Mouse (Mus musculus): Measurements from ENCODE around the gene Asic5. TPM values are rescaled to one million over a fixed set of nuclear protein-coding genes. Genes with fewer than 3 reads are reported as not detected.

Gene Asic5
- 0.08 and 0.20 TPM in 2 replicates for polyA plus RNA-seq (2012; rRNA removed)

- Histone ChIP-seq H3K27ac (ENCODE audit: control insufficient read depth, insufficient read depth, low read length) (no peak within 1 kb of the TSS), H3K4me1 (replicated peaks; ENCODE audit: control insufficient read depth, insufficient read depth, low read length) (no peaks in the 10 kb centered on the region), H3K4me3 (ENCODE audit: control insufficient read depth, insufficient read depth, low read length) (no peak within 1 kb of the TSS), H3K36me3 (ENCODE audit: control insufficient read depth, insufficient read depth, low read length) (no peaks in the 10 kb centered on the region), H3K27me3 (ENCODE audit: control insufficient read depth, insufficient read depth, low read length) (no peaks in the 10 kb centered on the region)
- TF ChIP-seq POLR2A (IDR thresholded peaks at IDR 0.05; ENCODE audit: control insufficient read depth, extremely low read depth, insufficient read depth, low read length, poor library complexity) (no peak), CTCF (IDR thresholded peaks at IDR 0.05; ENCODE audit: borderline replicate concordance, control insufficient read depth, extremely low read depth, insufficient read depth, low read length, poor library complexity) (no peak)
- no peak for DNase-seq
- 96% methylated on average over 5 of the region's 5 CpGs for WGBS
These were observed at the start of gene Asic5 for GRCm38 (mm10) chr3:81981990-81982389. TSS of gene Asic5 (plus strand) at chr3:81982290.

DNA sequence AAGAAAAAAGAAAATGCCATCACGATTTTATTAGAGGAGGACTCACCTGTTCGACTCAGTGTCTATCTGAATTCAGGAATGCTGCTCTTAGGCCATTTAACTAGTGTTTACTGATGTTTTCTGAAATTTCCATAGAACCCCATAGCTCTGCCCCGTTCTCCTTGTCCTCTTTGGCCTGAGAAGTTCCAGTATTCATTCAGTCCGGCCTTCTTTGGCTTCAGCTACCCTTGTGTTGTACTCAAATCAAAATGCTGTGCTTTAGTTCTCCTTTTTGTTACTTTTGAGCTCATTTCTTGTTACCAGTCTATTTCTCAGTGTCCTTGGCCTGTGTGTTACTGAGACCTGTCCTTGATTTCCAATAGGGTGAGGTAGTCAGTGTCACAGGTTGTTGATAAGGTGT, 48.7 kb upstream of the Asic5 start:
- TF ChIP-seq CTCF (IDR thresholded peaks at IDR 0.05; ENCODE audit: borderline replicate concordance, control insufficient read depth, extremely low read depth, insufficient read depth, low read length, poor library complexity) (no peak), POLR2A (IDR thresholded peaks at IDR 0.05; ENCODE audit: control insufficient read depth, extremely low read depth, insufficient read depth, low read length, poor library complexity) (no peak)
- H3K36me3 ChIP-seq (ENCODE audit: control insufficient read depth, insufficient read depth, low read length) = no peaks in the 10 kb centered on the region
- H3K4me1 ChIP-seq (replicated peaks; ENCODE audit: control insufficient read depth, insufficient read depth, low read length) = no peaks in the 10 kb centered on the region
- no peaks in the 10 kb centered on the region for H3K27me3 ChIP-seq (ENCODE audit: control insufficient read depth, insufficient read depth, low read length)
- no peak for DNase-seq
- H3K27ac ChIP-seq (ENCODE audit: control insufficient read depth, insufficient read depth, low read length) = no peak overlapping the region
- no peak overlapping the region for H3K4me3 ChIP-seq (ENCODE audit: control insufficient read depth, insufficient read depth, low read length)
- WGBS = 80% methylated on average over 4 of the region's 4 CpGs

DNA sequence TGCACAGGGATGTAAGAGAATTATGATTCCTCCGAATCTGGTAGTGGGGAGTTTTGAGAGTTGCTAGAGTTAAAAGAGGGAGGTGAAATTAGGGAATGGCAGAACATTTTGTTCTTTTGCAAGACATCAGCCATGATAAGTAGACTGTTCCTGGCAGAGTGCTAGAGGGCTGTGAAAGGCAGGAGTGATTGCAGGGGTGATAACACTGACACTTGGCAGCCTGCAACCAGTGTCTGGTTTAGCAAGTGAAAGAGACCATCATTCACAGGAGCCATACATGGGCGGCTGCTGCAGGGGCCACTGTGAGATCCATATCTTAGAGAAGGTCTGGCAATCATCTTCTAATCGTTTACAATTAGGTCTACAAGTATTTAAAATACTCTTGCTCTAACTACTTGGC, 43.2 kb upstream of the Asic5 start:
- Histone ChIP-seq H3K27ac (ENCODE audit: control insufficient read depth, insufficient read depth, low read length) (no peak overlapping the region), H3K4me1 (replicated peaks; ENCODE audit: control insufficient read depth, insufficient read depth, low read length) (no peaks in the 10 kb centered on the region), H3K4me3 (ENCODE audit: control insufficient read depth, insufficient read depth, low read length) (no peak overlapping the region), H3K36me3 (ENCODE audit: control insufficient read depth, insufficient read depth, low read length) (no peaks in the 10 kb centered on the region), H3K27me3 (ENCODE audit: control insufficient read depth, insufficient read depth, low read length) (no peaks in the 10 kb centered on the region)
- DNase-seq = no peak
- TF ChIP-seq POLR2A (IDR thresholded peaks at IDR 0.05; ENCODE audit: control insufficient read depth, extremely low read depth, insufficient read depth, low read length, poor library complexity) (no peak), CTCF (IDR thresholded peaks at IDR 0.05; ENCODE audit: borderline replicate concordance, control insufficient read depth, extremely low read depth, insufficient read depth, low read length, poor library complexity) (no peak)
- WGBS = 94% methylated on average over 3 of the region's 3 CpGs

DNA sequence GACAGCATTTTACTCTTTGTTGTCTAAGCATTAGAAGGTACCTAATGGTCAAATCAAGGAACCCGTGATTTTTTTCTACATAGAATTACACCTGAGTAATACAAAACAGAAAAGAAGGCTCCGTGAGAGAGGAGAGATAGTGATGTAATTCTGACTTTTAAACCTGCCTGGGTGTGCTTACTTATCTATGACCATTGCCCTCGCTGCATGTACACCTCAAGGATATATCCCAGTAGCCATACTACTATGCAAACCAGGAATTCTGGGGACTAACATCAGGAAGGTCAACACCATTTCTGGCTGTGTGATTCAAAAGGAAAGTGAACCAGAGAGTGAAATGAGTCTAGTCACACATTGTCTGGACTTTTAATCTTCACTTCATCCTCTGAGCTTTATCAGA, 39.7 kb upstream of the Asic5 start:
- H3K27me3 ChIP-seq (ENCODE audit: control insufficient read depth, insufficient read depth, low read length) = no peaks in the 10 kb centered on the region
- 95% methylated on average over 3 of the region's 3 CpGs for WGBS
- no peak for DNase-seq
- H3K27ac ChIP-seq (ENCODE audit: control insufficient read depth, insufficient read depth, low read length) = no peak overlapping the region
- no peak overlapping the region for H3K4me3 ChIP-seq (ENCODE audit: control insufficient read depth, insufficient read depth, low read length)
- H3K36me3 ChIP-seq (ENCODE audit: control insufficient read depth, insufficient read depth, low read length) = peaks cover 7% of the 10 kb centered on the region; the same call in 1 of the 2 replicates
- no peak for TF ChIP-seq CTCF (IDR thresholded peaks at IDR 0.05; ENCODE audit: borderline replicate concordance, control insufficient read depth, extremely low read depth, insufficient read depth, low read length, poor library complexity)
- TF ChIP-seq POLR2A (IDR thresholded peaks at IDR 0.05; ENCODE audit: control insufficient read depth, extremely low read depth, insufficient read depth, low read length, poor library complexity) = no peak
- no peaks in the 10 kb centered on the region for H3K4me1 ChIP-seq (replicated peaks; ENCODE audit: control insufficient read depth, insufficient read depth, low read length)

- H3K27me3 ChIP-seq (ENCODE audit: control insufficient read depth, insufficient read depth, low read length) = no peaks in the 10 kb centered on the region
- no peaks in the 10 kb centered on the region for H3K4me1 ChIP-seq (replicated peaks; ENCODE audit: control insufficient read depth, insufficient read depth, low read length)
- 98% methylated on average over 3 of the region's 3 CpGs for WGBS
- no peak for DNase-seq
- H3K27ac ChIP-seq (ENCODE audit: control insufficient read depth, insufficient read depth, low read length) = no peak overlapping the region
- TF ChIP-seq POLR2A (IDR thresholded peaks at IDR 0.05; ENCODE audit: control insufficient read depth, extremely low read depth, insufficient read depth, low read length, poor library complexity) = no peak
- no peak for TF ChIP-seq CTCF (IDR thresholded peaks at IDR 0.05; ENCODE audit: borderline replicate concordance, control insufficient read depth, extremely low read depth, insufficient read depth, low read length, poor library complexity)
- H3K36me3 ChIP-seq (ENCODE audit: control insufficient read depth, insufficient read depth, low read length) = peaks cover 7% of the 10 kb centered on the region; the same call in 1 of the 2 replicates
- no peak overlapping the region for H3K4me3 ChIP-seq (ENCODE audit: control insufficient read depth, insufficient read depth, low read length)
These were observed 39.0 kb upstream of the Asic5 start for GRCm38 (mm10) chr3:81943097-81943496.

DNA sequence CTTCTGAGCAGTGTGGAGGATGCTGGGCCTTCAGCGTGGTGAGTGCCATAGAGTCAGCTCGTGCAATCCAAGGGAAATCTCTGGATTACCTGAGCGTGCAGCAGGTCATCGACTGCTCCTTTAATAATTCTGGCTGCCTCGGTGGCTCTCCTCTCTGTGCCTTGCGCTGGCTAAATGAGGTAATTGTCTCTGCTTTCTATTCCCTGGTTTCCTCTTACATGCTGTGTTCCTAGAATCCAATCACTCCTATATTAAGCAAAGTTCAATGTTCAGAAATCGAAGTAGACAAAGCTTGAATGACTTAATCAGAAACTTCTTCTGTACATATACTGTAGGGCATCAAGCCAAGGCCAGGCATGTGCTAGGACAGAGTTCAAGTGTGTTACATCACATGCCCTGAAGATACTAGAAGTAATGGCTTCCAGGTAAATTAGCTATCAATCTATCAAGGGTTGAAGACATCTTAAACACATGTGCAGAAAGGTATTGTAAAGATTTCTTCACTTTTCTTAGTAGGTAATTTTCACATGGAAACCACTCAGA, 37.2 kb upstream of the Asic5 start:
- no peak for TF ChIP-seq POLR2A (IDR thresholded peaks at IDR 0.05; ENCODE audit: control insufficient read depth, extremely low read depth, insufficient read depth, low read length, poor library complexity)
- H3K4me1 ChIP-seq (replicated peaks; ENCODE audit: control insufficient read depth, insufficient read depth, low read length) = no peaks in the 10 kb centered on the region
- H3K36me3 ChIP-seq (ENCODE audit: control insufficient read depth, insufficient read depth, low read length) = peaks cover 7% of the 10 kb centered on the region; the same call in 1 of the 2 replicates
- no peak for DNase-seq
- WGBS = 96% methylated on average over 7 of the region's 7 CpGs
- H3K4me3 ChIP-seq (ENCODE audit: control insufficient read depth, insufficient read depth, low read length) = no peak overlapping the region
- no peaks in the 10 kb centered on the region for H3K27me3 ChIP-seq (ENCODE audit: control insufficient read depth, insufficient read depth, low read length)
- no peak overlapping the region for H3K27ac ChIP-seq (ENCODE audit: control insufficient read depth, insufficient read depth, low read length)

DNA sequence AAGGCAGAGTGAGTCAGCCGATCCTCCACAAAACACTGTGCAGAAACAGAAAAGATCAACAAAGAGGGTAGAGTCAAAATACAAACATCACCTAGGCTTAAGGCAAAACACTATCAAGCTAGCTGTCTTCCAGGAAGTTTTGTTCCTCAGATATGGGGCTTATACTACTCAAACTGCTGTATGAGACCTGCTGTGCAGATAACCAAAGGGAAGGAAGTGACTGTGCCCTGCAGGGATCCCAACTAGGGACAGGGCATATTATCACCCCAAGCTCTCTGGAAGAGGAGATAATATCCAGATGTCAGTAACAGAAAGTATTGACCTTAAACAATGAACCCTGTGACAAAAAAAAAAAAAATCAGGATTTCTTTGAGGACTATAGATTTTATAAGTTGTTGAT, 33.0 kb upstream of the Asic5 start:
- TF ChIP-seq CTCF (IDR thresholded peaks at IDR 0.05; ENCODE audit: borderline replicate concordance, control insufficient read depth, extremely low read depth, insufficient read depth, low read length, poor library complexity) (no peak), POLR2A (IDR thresholded peaks at IDR 0.05; ENCODE audit: control insufficient read depth, extremely low read depth, insufficient read depth, low read length, poor library complexity) (no peak)
- no peak for DNase-seq

More for the DNA sequence above, 33.0 kb upstream of the Asic5 start:
- H3K4me3 ChIP-seq (ENCODE audit: control insufficient read depth, insufficient read depth, low read length) = no peak overlapping the region
- no peaks in the 10 kb centered on the region for H3K4me1 ChIP-seq (replicated peaks; ENCODE audit: control insufficient read depth, insufficient read depth, low read length)
- WGBS = 93% methylated on average over 1 of the region's 1 CpGs
- H3K27me3 ChIP-seq (ENCODE audit: control insufficient read depth, insufficient read depth, low read length) = no peaks in the 10 kb centered on the region
- H3K36me3 ChIP-seq (ENCODE audit: control insufficient read depth, insufficient read depth, low read length) = peaks cover 7% of the 10 kb centered on the region; the same call in 1 of the 2 replicates
- no peak overlapping the region for H3K27ac ChIP-seq (ENCODE audit: control insufficient read depth, insufficient read depth, low read length)

All from thymus, adult 2 months (tissue).